Mouse (Mus musculus) small intestine, adult 2 months (tissue): ENCODE data around the gene Drd1. TPM values are rescaled to one million over a fixed set of nuclear protein-coding genes. Genes with fewer than 3 reads are reported as not detected.
A peak's percentile ranks its signal among the peaks of the same experiment; 100 is the strongest.

Experiments
- H3K27ac ChIP-seq: fragments of 200-500 bp; 2 replicates; pipeline ENCODE4 v1.5.1; 2012; ENCODE audit warnings: low read depth, low read length, control low read depth, inconsistent platforms; ENCODE audit not compliant: insufficient read depth
- H3K27me3 ChIP-seq: fragments of 200-500 bp; 2 replicates; pipeline ENCODE4 v1.6.1; 2012; ENCODE audit warnings: mild to moderate bottlenecking, moderate library complexity, low read length, inconsistent platforms; ENCODE audit not compliant: control insufficient read depth, insufficient read depth
- H3K36me3 ChIP-seq: fragments of 200-500 bp; 2 replicates; pipeline ENCODE4 v1.6.1; 2012; ENCODE audit warnings: mild to moderate bottlenecking, low read length, control low read depth, inconsistent platforms; ENCODE audit not compliant: control insufficient read depth, insufficient read depth
- H3K4me1 ChIP-seq: fragments of 200-500 bp; 2 replicates; pipeline ENCODE4 v1.6.1; 2012; ENCODE audit warnings: low read length, inconsistent platforms, mixed read lengths; ENCODE audit not compliant: control insufficient read depth, insufficient read depth, insufficient read length
- H3K4me3 ChIP-seq: fragments of 200-500 bp; 2 replicates; pipeline ENCODE4 v1.5.1; 2012; ENCODE audit warnings: low read depth, mild to moderate bottlenecking, control low read depth, inconsistent platforms, low read length, moderate library complexity
- CTCF ChIP-seq: fragments of 200-500 bp; IDR thresholded peaks from 2 replicates; pipeline ENCODE4 v1.5.1; 2012; ENCODE audit warnings: low read depth, mild to moderate bottlenecking, control low read depth, inconsistent platforms, low read length, moderate library complexity, mixed read lengths; ENCODE audit not compliant: insufficient replicate concordance, insufficient read length; ENCODE audit errors: extremely low read depth
- POLR2A ChIP-seq: fragments of 200-500 bp; IDR thresholded peaks from 2 replicates; pipeline ENCODE4 v1.6.1; 2012; ENCODE audit warnings: low read depth, mild to moderate bottlenecking, control low read depth, inconsistent platforms, low read length, moderate library complexity
- WGBS: fragments of 180-500 bp; shearing (Covaris S2); methylation state at CpG from one replicate; pipeline ENCODE4 v1.1.7; 2018; 5-methylcytosine and 5-hydroxymethylcytosine counted together
- polyA plus RNA-seq: library from polyadenylated mRNA; depleted of rRNA; stranded (reverse); fragments of >200 nt; gene quantifications from 2 replicates; pipeline ENCODE4 v1.2.3, GENCODE M21; 2012; rRNA removed

The Drd1 gene
- not detected in 2 replicates for polyA plus RNA-seq

DNA sequence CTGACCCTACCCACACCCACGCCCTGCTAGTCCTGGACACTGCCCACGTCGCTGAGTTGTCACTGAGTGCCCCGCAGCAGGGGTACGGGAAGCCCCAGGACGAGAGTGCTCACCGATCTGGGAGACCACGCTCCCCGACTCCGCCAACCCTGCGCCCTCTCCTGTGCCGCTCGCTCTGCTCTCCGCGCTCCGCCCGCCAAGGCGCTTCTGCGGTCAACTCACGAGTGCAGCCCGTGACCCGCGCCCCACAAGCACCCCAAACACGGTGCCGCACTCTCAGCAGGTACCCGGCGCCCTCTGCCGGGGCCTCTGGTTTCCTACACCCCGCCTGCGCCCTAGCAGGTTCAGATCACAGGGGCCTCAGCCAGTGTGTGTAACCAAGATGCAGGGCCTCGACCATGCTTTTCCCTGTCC is at the start of gene Drd1:
Gene Drd1, minus strand, starts transcription at position 258 of the 414 bp plus-strand sequence.
- H3K27ac ChIP-seq, result no peak within 1 kb of the TSS
- H3K4me3 ChIP-seq, result peak within 1 kb of the TSS; percentile 52
- TF ChIP-seq POLR2A, result no peak
- peak; percentile 64; the same call in 1 of the 2 replicates for TF ChIP-seq CTCF
- peaks cover 3% of the 10 kb centered on the region for H3K4me1 ChIP-seq
- H3K27me3 ChIP-seq, result peaks cover 10% of the 10 kb centered on the region; the same call in 1 of the 2 replicates
- H3K36me3 ChIP-seq, result no peaks in the 10 kb centered on the region
- WGBS, result 1% methylated on average over 31 of the region's 31 CpGs

DNA sequence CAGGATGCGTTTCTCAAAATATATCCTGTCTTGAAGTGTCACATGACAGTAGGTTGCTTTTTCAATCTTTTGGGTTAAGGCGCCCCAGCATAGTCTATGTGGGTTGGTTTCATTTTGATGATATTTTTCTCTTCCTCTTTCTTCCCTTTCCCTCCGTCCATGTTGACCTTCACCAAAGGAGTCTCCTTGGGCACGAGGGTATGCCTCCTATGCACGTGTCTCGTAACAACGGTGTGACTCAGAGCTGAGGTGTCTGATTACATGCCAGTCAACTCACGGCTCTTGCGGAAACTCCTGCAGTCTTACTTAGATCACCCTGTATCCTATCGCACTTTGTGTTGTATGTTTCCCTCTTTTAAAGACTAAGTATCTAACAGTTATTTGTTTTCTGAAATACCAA is 48.4 kb upstream of the Drd1 start:
- WGBS, result 85% methylated on average over 10 of the region's 10 CpGs
- no peak overlapping the region for H3K4me3 ChIP-seq
- H3K27ac ChIP-seq, result no peak overlapping the region
- H3K4me1 ChIP-seq, result peaks cover 7% of the 10 kb centered on the region
- peaks cover 49% of the 10 kb centered on the region for H3K36me3 ChIP-seq
- no peak for TF ChIP-seq POLR2A
- TF ChIP-seq CTCF, result no peak
- H3K27me3 ChIP-seq, result no peaks in the 10 kb centered on the region

DNA sequence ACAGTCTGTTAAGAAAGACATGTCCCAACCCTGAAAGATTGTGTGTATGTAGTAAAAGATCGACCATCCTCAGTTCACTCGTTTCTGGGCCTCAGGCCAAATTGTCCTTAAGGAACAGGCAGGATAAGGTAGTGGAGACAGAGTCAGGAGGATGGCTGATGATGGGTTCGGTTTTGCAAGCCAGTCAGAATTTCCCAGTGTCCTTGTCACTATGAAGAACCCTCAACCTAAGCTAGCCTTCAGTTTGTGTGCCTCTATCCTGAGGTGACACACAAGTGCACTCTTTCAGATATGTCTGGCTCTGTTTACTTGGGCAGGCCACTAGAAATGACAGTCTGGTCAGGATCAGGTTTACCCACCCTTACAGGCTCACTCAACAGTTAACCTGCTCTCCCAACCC is 47.8 kb upstream of the Drd1 start:
- Histone ChIP-seq H3K4me3 (no peak overlapping the region), H3K4me1 (peaks cover 7% of the 10 kb centered on the region), H3K27me3 (no peaks in the 10 kb centered on the region), H3K27ac (no peak overlapping the region), H3K36me3 (peaks cover 51% of the 10 kb centered on the region)
- no peak for TF ChIP-seq CTCF
- TF ChIP-seq POLR2A, result no peak
- WGBS, result 58% methylated on average over 3 of the region's 3 CpGs

DNA sequence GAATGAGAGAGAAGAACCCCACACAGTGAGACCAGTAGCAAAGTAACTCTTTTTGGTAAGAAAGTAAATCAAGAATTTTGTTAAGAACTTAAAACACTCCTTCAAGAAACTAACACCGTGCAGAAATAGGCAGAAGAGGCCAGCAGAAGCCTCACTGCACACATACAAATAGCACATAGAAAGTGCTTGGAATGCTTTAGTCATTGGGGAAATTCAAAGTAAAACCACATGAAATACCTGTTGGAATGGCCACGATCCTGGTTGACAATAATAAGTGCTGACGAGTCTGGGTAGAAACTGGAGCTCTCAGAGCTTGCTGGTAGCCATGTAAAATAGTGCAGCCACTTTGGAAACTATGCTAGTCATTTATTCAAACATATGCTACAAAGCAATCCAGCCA is 46.6 kb upstream of the Drd1 start:
- 85% methylated on average over 3 of the region's 3 CpGs for WGBS
- TF ChIP-seq POLR2A, result no peak
- no peak for TF ChIP-seq CTCF
- Histone ChIP-seq H3K27me3 (no peaks in the 10 kb centered on the region), H3K27ac (no peak overlapping the region), H3K36me3 (peaks cover 46% of the 10 kb centered on the region), H3K4me1 (peaks cover 7% of the 10 kb centered on the region), H3K4me3 (no peak overlapping the region)

DNA sequence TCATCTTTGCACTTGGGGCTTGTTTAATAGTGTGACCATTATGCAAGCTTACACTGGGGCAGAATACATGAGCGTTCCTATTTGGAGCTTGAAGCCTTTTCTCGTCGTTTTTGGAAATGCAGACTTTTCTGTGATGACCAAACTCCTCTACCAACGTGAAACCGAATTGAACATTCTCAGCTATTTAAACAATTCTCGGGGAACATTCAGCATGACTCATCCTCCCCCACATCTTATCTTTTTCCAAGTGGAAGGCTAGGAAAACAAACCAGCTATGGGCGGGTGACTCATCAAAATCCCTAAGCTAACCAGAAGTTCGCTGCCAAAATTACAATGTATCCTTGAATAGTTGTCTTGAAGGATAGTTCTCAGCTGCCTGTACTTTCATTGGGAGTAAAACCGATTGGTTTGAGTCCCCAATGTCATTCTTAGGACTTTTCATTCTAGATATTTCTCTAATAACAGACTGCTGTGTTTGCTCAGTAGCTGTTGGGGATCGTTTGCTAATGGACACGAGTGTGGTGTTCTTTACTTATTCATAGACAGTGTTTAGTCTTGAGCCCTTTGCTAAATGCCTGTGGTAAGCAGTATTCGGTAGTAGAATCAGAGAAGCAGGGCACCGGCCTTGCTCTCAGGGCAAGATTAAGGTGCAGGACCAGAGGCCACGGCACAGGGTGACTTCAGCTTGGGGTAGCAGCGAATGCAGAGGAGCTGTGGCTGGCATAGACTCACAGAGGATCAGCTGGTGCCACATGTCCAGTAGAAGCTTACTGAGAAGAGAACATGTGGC is 45.7 kb upstream of the Drd1 start:
- H3K36me3 ChIP-seq, result peaks cover 42% of the 10 kb centered on the region
- no peak overlapping the region for H3K4me3 ChIP-seq
- peak overlapping the region; percentile 63 for H3K27ac ChIP-seq
- TF ChIP-seq POLR2A, result no peak
- 51% methylated on average over 15 of the region's 15 CpGs for WGBS
- H3K4me1 ChIP-seq, result peaks cover 7% of the 10 kb centered on the region
- no peaks in the 10 kb centered on the region for H3K27me3 ChIP-seq

DNA sequence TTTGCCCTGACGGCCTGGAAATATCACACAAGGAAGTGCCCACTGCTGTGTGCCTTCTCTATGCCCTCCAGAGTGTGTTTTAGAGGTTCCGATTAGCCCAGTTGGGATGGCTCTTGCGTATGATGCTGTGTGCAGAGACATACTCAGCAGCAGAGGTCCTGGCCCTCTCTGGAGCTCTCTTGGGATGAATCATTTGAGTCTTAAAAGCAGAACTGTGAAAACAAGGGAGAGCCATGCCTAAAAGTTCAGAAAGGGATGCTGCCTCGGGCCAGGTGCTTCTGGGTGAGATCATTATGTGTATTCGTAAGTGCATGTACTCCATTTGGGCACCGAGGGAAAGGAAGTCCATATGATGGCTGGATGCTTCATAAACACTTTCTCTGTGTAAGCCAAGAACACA is 42.3 kb upstream of the Drd1 start:
- H3K27me3 ChIP-seq, result no peaks in the 10 kb centered on the region
- peaks cover 52% of the 10 kb centered on the region for H3K36me3 ChIP-seq
- no peak overlapping the region for H3K4me3 ChIP-seq
- peaks cover 7% of the 10 kb centered on the region for H3K4me1 ChIP-seq
- no peak overlapping the region for H3K27ac ChIP-seq
- WGBS, result 88% methylated on average over 6 of the region's 6 CpGs
- TF ChIP-seq CTCF, result no peak
- TF ChIP-seq POLR2A, result no peak

DNA sequence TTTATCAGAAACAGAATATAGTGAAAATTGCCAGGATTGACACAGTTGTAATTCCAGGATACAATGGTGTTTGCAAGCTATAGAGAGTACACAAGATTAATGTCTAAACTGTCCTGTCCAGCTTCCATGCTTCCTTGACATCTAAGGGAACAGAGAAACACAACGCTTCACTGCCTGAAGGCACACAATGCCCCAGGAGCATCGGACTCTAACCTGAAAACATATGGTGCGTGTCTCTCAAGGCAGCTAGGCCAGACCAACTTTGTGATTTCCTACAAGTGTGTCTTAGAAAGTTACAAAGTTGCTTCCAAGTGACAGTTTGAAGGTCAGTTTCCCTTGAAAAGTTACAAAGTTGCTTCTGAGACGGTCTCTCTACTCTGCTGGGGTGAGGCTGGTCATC is 41.7 kb upstream of the Drd1 start:
- WGBS, result 92% methylated on average over 4 of the region's 4 CpGs
- Histone ChIP-seq H3K4me3 (no peak overlapping the region), H3K27ac (no peak overlapping the region), H3K36me3 (peaks cover 58% of the 10 kb centered on the region), H3K4me1 (peaks cover 7% of the 10 kb centered on the region), H3K27me3 (no peaks in the 10 kb centered on the region)
- no peak for TF ChIP-seq CTCF
- no peak for TF ChIP-seq POLR2A
